Mouse (Mus musculus) liver, embryonic 16.5 days (tissue): ENCODE measurements at regions not wholly inside any gene's neighbourhood (a gene's known extent, or its start where the extent isn't known, plus 50 kb on each side); places are given as distances from the start of the nearest gene placed in this dataset.

ENCODE experiments used
- ATAC-seq: fragments of 200-750 bp; cut with Nextera tagmentation; 2 replicates; pipeline ENCODE4 v1.8.0; 2017; ENCODE audit warnings: low read depth, mild to moderate bottlenecking, moderate number of reproducible peaks, moderate library complexity
- H3K27ac ChIP-seq: fragments of 300-500 bp; sonication (generic); 2 replicates; pipeline ENCODE4 v1.5.1; 2014; ENCODE audit warnings: mild to moderate bottlenecking, low read length
- H3K27me3 ChIP-seq: fragments of 300-500 bp; sonication (generic); 2 replicates; pipeline ENCODE4 v1.6.1; 2014; ENCODE audit warnings: low read depth, low read length, mixed read lengths; ENCODE audit not compliant: control insufficient read depth, insufficient read depth
- H3K36me3 ChIP-seq: fragments of 300-500 bp; sonication (generic); 2 replicates; pipeline ENCODE4 v1.6.1; 2014; ENCODE audit warnings: mild to moderate bottlenecking; ENCODE audit not compliant: control insufficient read depth, insufficient read depth
- H3K4me1 ChIP-seq: fragments of 300-500 bp; sonication (generic); 2 replicates; pipeline ENCODE4 v1.6.1; 2014; ENCODE audit warnings: low read depth, low read length, mixed read lengths; ENCODE audit not compliant: control insufficient read depth
- H3K4me2 ChIP-seq: fragments of 300-500 bp; sonication (generic); 2 replicates; pipeline ENCODE4 v1.6.1; 2014; ENCODE audit warnings: low read depth, low read length, mixed read lengths
- H3K4me3 ChIP-seq: fragments of 300-500 bp; sonication (generic); 2 replicates; pipeline ENCODE4 v1.5.1; 2014; ENCODE audit warnings: low read depth, mild to moderate bottlenecking, low read length
- H3K9ac ChIP-seq: fragments of 300-500 bp; sonication (generic); 2 replicates; pipeline ENCODE4 v1.6.1; 2014; ENCODE audit warnings: low read depth, low read length
- H3K9me3 ChIP-seq: fragments of 300-500 bp; sonication (generic); replicated peaks from 2 replicates; pipeline ENCODE4 v1.6.1; 2016; ENCODE audit warnings: low read length; ENCODE audit not compliant: control insufficient read depth
- WGBS: fragments of 180-500 bp; shearing (Covaris S2); extraction: QIAGEN DNeasy Blood & Tissue Kit; methylation state at CpG from one replicate; pipeline ENCODE4 v1.1.7; 2014; ENCODE audit not compliant: insufficient replicate concordance; 5-methylcytosine and 5-hydroxymethylcytosine counted together

DNA sequence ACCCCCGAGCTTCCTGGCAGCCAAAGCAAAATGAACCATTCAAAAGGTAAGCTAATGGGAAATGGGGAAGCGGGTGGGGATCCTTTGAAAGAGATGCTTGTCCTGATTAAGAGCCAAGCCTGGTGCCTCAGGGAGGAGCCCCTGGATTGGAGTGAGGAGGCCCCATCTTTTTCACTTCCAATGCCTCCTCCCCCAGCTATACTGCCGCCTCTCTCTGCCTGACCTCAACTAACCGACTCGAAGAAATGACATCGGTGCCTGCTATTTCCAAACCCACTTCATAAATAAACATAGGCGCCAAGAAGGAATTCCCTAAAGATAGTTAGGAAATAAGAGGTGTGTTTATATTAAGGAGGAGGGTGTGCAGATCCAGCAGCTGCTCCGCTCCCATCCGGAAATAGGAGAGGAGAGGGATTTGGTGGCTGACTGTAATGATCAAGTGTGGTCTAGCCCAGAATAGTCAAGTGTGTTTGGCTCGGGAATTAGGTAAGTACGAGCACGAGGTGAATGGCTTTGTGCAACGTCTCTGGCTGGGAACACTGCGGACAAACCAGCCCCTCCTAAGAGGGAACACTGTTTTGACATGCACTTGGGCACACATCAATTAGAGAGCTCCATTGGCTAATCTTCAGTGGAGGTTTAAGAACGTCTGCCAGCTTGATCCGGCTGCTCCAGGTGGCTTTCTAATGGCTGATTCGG lies 224.4 kb downstream of the Tle3 start:
- Histone ChIP-seq H3K4me2 (no peak overlapping the region), H3K9me3 (no peaks in the 10 kb centered on the region), H3K36me3 (no peaks in the 10 kb centered on the region), H3K4me3 (no peak overlapping the region), H3K9ac (no peak overlapping the region), H3K4me1 (no peaks in the 10 kb centered on the region), H3K27me3 (no peaks in the 10 kb centered on the region), H3K27ac (no peak overlapping the region)
- no peak for ATAC-seq
- WGBS: 45% methylated on average over 17 of the region's 17 CpGs

- no peaks in the 10 kb centered on the region for H3K4me1 ChIP-seq
- no peak overlapping the region for H3K4me2 ChIP-seq
- no peaks in the 10 kb centered on the region for H3K9me3 ChIP-seq
- no peaks in the 10 kb centered on the region for H3K36me3 ChIP-seq
- WGBS: 63% methylated on average over 9 of the region's 9 CpGs
- no peaks in the 10 kb centered on the region for H3K27me3 ChIP-seq
- no peak overlapping the region for H3K27ac ChIP-seq
- no peak overlapping the region for H3K9ac ChIP-seq
- H3K4me3 ChIP-seq: no peak overlapping the region
- no peak for ATAC-seq
Measured at GRCm38 (mm10) chr9:61595170-61595967, 223.2 kb downstream of the Tle3 start.

- Histone ChIP-seq H3K27ac (no peak overlapping the region), H3K27me3 (no peaks in the 10 kb centered on the region), H3K36me3 (no peaks in the 10 kb centered on the region), H3K9me3 (no peaks in the 10 kb centered on the region), H3K4me1 (no peaks in the 10 kb centered on the region), H3K4me3 (no peak overlapping the region), H3K9ac (no peak overlapping the region), H3K4me2 (no peak overlapping the region)
- ATAC-seq: no peak
- WGBS: 67% methylated on average over 6 of the region's 6 CpGs
Measured at GRCm38 (mm10) chr9:61593991-61594390, 221.8 kb downstream of the Tle3 start.

DNA sequence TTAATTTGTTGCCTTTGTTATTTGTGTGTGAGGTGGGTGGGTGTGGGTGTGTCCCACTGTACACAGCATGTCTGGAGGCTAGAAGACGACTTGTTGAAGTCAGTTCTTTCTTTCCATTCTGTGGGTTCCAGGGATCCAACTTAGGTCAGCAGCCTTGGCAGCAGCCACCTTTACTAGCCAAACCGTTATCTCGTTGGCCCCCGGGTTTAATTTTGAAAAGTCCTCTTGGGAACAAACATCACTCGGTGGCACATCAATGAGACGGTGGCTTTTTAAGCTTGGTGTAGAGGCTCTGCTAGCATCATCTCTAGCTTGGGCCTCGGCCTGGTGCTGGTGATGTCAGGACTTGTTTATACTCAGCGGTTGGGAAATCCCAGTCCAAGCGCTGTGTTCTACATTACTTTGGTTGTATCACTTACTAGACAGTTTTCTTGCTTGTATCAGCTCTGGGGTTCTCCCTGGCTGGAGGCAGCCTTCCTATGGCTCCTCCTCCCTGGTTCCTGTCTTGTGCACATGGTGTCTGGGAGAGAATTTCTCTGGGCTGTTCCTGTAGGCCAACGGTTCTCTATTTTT lies 217.6 kb downstream of the Tle3 start:
- Histone ChIP-seq H3K9ac (no peak overlapping the region), H3K36me3 (no peaks in the 10 kb centered on the region)
- 64% methylated on average over 10 of the region's 10 CpGs for WGBS

DNA sequence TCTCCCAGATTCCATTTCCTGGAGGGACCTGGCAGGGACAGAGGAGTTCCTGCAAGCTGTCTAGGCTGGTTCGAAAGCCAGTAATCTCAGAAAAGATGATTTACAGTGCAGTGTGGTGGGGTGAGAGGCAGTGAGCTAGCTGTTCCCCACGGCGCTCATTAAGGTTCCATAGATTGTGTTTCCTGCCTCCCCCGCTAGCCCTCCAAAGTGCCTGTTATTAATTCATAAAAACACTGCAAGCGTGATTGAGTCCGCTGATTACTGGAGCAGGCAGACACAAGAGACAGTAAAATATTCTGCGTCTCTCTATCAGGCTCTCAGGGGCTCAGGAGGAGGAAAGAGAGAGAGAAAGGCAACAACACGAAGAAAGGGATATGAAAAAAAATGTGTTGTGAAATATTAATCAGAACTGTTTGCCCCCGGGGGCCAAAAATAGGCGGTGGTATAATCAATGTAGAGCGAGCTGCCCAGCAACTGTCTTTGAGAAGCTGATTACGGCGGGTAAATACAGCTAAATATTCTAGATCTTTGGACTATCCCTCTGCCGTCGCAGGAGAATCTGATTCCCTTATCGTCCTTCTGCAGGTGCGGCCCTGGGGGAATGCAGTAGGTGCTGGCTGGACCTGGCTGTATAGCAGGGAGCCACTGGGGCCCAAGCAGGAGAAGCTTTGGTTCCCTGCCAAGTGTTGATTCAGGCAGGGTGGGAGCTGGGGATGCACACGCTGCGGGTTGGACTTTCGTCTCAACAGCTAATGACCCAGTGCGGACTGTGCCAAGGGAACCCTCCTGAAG lies 211.3 kb downstream of the Tle3 start:
- Histone ChIP-seq H3K4me3 (no peak overlapping the region), H3K4me2 (no peak overlapping the region), H3K27me3 (no peaks in the 10 kb centered on the region), H3K4me1 (no peaks in the 10 kb centered on the region), H3K36me3 (no peaks in the 10 kb centered on the region), H3K9me3 (no peaks in the 10 kb centered on the region), H3K27ac (no peak overlapping the region), H3K9ac (no peak overlapping the region)
- WGBS: 65% methylated on average over 21 of the region's 21 CpGs
- ATAC-seq: peak; percentile 54; the same call in 1 of the 2 replicates

More for the DNA sequence above, 217.6 kb downstream of the Tle3 start:
- Histone ChIP-seq H3K4me2 (no peak overlapping the region), H3K4me1 (no peaks in the 10 kb centered on the region), H3K27ac (no peak overlapping the region), H3K9me3 (no peaks in the 10 kb centered on the region), H3K4me3 (no peak overlapping the region), H3K27me3 (no peaks in the 10 kb centered on the region)
- ATAC-seq: no peak

DNA sequence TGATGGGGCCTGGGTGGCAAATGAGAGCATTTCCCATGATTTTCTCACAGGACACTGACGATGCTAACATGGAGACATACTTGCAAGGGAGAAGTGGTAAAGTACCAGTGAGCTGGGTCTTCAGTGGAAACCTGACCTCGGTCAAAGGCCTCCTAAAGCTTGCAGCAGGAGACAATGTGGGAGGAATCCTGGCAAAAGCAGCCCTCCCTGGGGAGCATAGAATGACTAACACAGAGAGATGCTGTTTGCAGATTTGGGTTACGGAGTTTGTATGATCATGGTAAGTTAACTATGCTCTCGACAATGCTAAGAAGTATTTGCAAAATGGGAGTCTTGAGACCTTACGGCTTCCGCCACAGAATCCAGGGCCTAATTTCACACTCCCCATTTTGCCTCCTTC lies 208.9 kb downstream of the Tle3 start:
- Histone ChIP-seq H3K9ac (no peak overlapping the region), H3K36me3 (no peaks in the 10 kb centered on the region), H3K27ac (no peak overlapping the region), H3K4me1 (no peaks in the 10 kb centered on the region), H3K4me3 (no peak overlapping the region), H3K9me3 (no peaks in the 10 kb centered on the region), H3K4me2 (no peak overlapping the region), H3K27me3 (no peaks in the 10 kb centered on the region)
- 78% methylated on average over 6 of the region's 6 CpGs for WGBS
- ATAC-seq: no peak

DNA sequence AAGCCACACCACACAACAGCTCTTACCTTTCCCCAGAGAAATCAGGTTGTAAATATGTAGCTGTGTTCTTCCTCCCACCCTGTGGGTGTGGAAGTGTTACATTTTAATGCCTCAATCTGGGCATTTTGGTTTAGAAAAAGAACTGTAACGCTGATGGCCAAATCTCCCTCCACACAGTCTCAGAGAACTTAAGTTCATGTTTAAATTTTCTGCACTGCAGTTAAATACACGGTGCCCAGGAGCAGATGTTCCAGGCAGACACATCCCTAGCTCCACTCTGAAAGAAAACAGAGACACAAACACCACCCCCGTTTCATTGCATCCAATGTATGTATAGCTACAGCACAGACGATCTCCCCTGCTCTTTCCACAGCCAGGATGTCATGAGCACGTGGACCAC lies 206.1 kb downstream of the Tle3 start:
- Histone ChIP-seq H3K4me3 (no peak overlapping the region), H3K4me1 (no peaks in the 10 kb centered on the region), H3K9ac (no peak overlapping the region), H3K9me3 (no peaks in the 10 kb centered on the region), H3K27ac (no peak overlapping the region), H3K4me2 (no peak overlapping the region), H3K27me3 (no peaks in the 10 kb centered on the region; the same call in 1 of the 2 replicates), H3K36me3 (no peaks in the 10 kb centered on the region)
- ATAC-seq: no peak
- WGBS: 48% methylated on average over 5 of the region's 5 CpGs

- H3K9ac ChIP-seq: no peak overlapping the region
- H3K9me3 ChIP-seq: no peaks in the 10 kb centered on the region; the same call in 1 of the 2 replicates
- no peak overlapping the region for H3K4me2 ChIP-seq
- no peak for ATAC-seq
- H3K27me3 ChIP-seq: no peaks in the 10 kb centered on the region; the same call in 1 of the 2 replicates
- no peak overlapping the region for H3K27ac ChIP-seq
- H3K36me3 ChIP-seq: no peaks in the 10 kb centered on the region
- WGBS: 50% methylated on average over 21 of the region's 21 CpGs
- H3K4me1 ChIP-seq: no peaks in the 10 kb centered on the region
- no peak overlapping the region for H3K4me3 ChIP-seq
Measured at GRCm38 (mm10) chr9:61573634-61574359, 201.6 kb downstream of the Tle3 start.
